Mouse (Mus musculus) intestine, embryonic 16.5 days (tissue): ENCODE measurements at regions not wholly inside any gene's neighbourhood (a gene's known extent, or its start where the extent isn't known, plus 50 kb on each side); places are given as distances from the start of the nearest gene placed in this dataset.

ENCODE experiments used
- ATAC-seq: fragments of 200-750 bp; cut with Nextera tagmentation; 2 replicates; pipeline ENCODE4 v1.8.0; 2017; ENCODE audit warnings: moderate TSS enrichment, moderate library complexity
- H3K27ac ChIP-seq: fragments of 300-500 bp; sonication (generic); 2 replicates; pipeline ENCODE4 v1.5.1; 2014; ENCODE audit warnings: mild to moderate bottlenecking, low read length
- H3K27me3 ChIP-seq: fragments of 300-500 bp; sonication (generic); replicated peaks from 2 replicates; pipeline ENCODE4 v1.6.1; 2014; ENCODE audit warnings: low read length, control low read depth, mixed read lengths; ENCODE audit not compliant: control insufficient read depth, insufficient read depth
- H3K36me3 ChIP-seq: fragments of 300-500 bp; sonication (generic); 2 replicates; pipeline ENCODE4 v1.6.1; 2014; ENCODE audit warnings: low read length, control low read depth; ENCODE audit not compliant: control insufficient read depth, insufficient read depth
- H3K4me1 ChIP-seq: fragments of 300-500 bp; sonication (generic); 2 replicates; pipeline ENCODE4 v1.6.1; 2014; ENCODE audit warnings: low read length, control low read depth, mixed read lengths; ENCODE audit not compliant: control insufficient read depth, insufficient read depth
- H3K4me2 ChIP-seq: fragments of 300-500 bp; sonication (generic); 2 replicates; pipeline ENCODE4 v1.6.1; 2014; ENCODE audit warnings: low read depth, low read length, control low read depth
- H3K4me3 ChIP-seq: fragments of 300-500 bp; sonication (generic); 2 replicates; pipeline ENCODE4 v1.5.1; 2014; ENCODE audit warnings: mild to moderate bottlenecking, low read length
- H3K9ac ChIP-seq: fragments of 300-500 bp; sonication (generic); 2 replicates; pipeline ENCODE4 v1.6.1; 2014; ENCODE audit warnings: low read depth, low read length
- H3K9me3 ChIP-seq: fragments of 300-500 bp; sonication (generic); 2 replicates; pipeline ENCODE4 v1.6.1; 2016; ENCODE audit warnings: low read length, control low read depth; ENCODE audit not compliant: control insufficient read depth
- WGBS: fragments of 180-500 bp; shearing (Covaris S2); extraction: QIAGEN DNeasy Blood & Tissue Kit; methylation state at CpG from one replicate; pipeline ENCODE4 v1.1.7; 2014; 5-methylcytosine and 5-hydroxymethylcytosine counted together

GRCm38 (mm10) chr4:131056293-131056692 is 112.1 kb downstream of the Matn1 start:
- Histone ChIP-seq H3K4me2 (no peak overlapping the region), H3K27me3 (no peaks in the 10 kb centered on the region), H3K9ac (no peak overlapping the region), H3K9me3 (no peaks in the 10 kb centered on the region), H3K36me3 (no peaks in the 10 kb centered on the region), H3K4me3 (no peak overlapping the region), H3K4me1 (no peaks in the 10 kb centered on the region), H3K27ac (no peak overlapping the region)
- 83% methylated on average over 2 of the region's 3 CpGs for WGBS
- ATAC-seq: no peak

DNA sequence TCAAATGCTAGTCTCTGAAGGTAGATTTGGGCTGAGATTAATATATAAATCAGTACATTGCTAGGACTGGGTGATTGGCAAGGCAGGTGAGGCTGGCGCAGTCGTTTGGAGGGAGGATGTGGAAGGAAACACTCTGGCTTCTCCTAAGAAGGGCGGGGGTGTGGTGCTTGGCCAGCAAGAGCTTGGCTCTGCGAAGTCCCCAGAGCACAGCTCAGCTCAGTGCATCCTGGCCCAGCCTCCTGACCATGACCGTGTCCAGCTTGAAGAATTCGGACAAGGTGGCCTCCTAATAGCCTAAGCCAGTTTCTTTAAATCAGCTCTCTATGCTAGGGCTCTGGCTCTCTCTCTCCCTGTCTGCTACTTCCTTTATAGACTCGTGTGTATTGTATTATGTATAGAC is 115.4 kb downstream of the Matn1 start:
- no peak; the same call in 1 of the 2 replicates for ATAC-seq
- Histone ChIP-seq H3K9ac (no peak overlapping the region), H3K4me3 (no peak overlapping the region), H3K4me2 (no peak overlapping the region), H3K4me1 (no peaks in the 10 kb centered on the region), H3K36me3 (no peaks in the 10 kb centered on the region), H3K27ac (no peak overlapping the region), H3K9me3 (no peaks in the 10 kb centered on the region), H3K27me3 (no peaks in the 10 kb centered on the region)
- WGBS: 48% methylated on average over 7 of the region's 7 CpGs

DNA sequence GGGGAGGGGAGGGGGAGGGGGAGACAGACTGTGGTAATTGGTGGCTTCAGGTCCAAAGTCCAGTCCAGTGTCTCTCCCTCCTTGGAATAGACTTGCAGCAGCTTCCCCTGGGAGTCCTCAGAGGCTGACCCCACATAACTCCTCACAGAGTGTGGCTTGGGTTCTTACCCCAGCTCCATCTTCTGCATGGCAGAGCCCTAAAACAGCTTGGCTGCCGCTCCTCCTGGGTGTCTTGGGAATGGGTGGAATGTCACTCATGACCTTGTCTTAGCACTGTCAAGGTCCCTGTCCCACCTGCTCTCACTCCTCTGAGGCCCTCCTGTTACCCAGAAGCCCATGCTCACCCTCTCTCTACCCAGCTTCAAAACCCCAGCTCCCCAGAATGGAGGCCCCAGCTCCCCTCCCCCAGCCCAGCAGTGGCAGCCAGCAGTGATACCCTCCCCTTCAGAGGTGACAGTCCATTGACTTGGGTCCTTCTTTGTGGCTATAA is 116.1 kb downstream of the Matn1 start:
- WGBS: 33% methylated on average over 1 of the region's 1 CpGs
- peak; percentile 60; the same call in 1 of the 2 replicates for ATAC-seq
- no peaks in the 10 kb centered on the region for H3K9me3 ChIP-seq

GRCm38 (mm10) chr4:131060706-131061105 is 116.5 kb downstream of the Matn1 start:
- no peak overlapping the region for H3K27ac ChIP-seq
- ATAC-seq: 0 out of 2 replicates have a peak, but pooled peaks have one; percentile 28
- H3K4me3 ChIP-seq: no peak overlapping the region
- WGBS: 20% methylated on average over 2 of the region's 2 CpGs
- H3K4me2 ChIP-seq: no peak overlapping the region
- no peaks in the 10 kb centered on the region for H3K9me3 ChIP-seq
- no peak overlapping the region for H3K9ac ChIP-seq
- H3K27me3 ChIP-seq: no peaks in the 10 kb centered on the region
- no peaks in the 10 kb centered on the region for H3K4me1 ChIP-seq
- H3K36me3 ChIP-seq: no peaks in the 10 kb centered on the region

More for the DNA sequence above, 116.1 kb downstream of the Matn1 start:
- Histone ChIP-seq H3K4me3 (no peak overlapping the region), H3K4me2 (no peak overlapping the region), H3K9ac (no peak overlapping the region), H3K27ac (no peak overlapping the region), H3K36me3 (no peaks in the 10 kb centered on the region), H3K4me1 (no peaks in the 10 kb centered on the region), H3K27me3 (no peaks in the 10 kb centered on the region)

GRCm38 (mm10) chr4:131062592-131062991 is 118.4 kb downstream of the Matn1 start:
- no peaks in the 10 kb centered on the region for H3K4me1 ChIP-seq
- no peak for ATAC-seq

GRCm38 (mm10) chr4:131066186-131066939 is 122.2 kb downstream of the Matn1 start:
- Histone ChIP-seq H3K9me3 (no peaks in the 10 kb centered on the region), H3K4me3 (no peak overlapping the region), H3K27ac (no peak overlapping the region), H3K27me3 (no peaks in the 10 kb centered on the region), H3K36me3 (no peaks in the 10 kb centered on the region), H3K9ac (no peak overlapping the region), H3K4me1 (no peaks in the 10 kb centered on the region), H3K4me2 (no peak overlapping the region)
- WGBS: 49% methylated on average over 8 of the region's 8 CpGs
- ATAC-seq: no peak

More at GRCm38 (mm10) chr4:131062592-131062991, 118.4 kb downstream of the Matn1 start:
- H3K4me3 ChIP-seq: no peak overlapping the region
- no peak overlapping the region for H3K27ac ChIP-seq
- no peak overlapping the region for H3K4me2 ChIP-seq
- no peak overlapping the region for H3K9ac ChIP-seq
- H3K36me3 ChIP-seq: no peaks in the 10 kb centered on the region
- no peaks in the 10 kb centered on the region for H3K27me3 ChIP-seq
- WGBS: 75% methylated on average over 4 of the region's 4 CpGs
- H3K9me3 ChIP-seq: no peaks in the 10 kb centered on the region

GRCm38 (mm10) chr4:131070566-131070965 is 126.4 kb downstream of the Matn1 start:
- no peak for ATAC-seq
- no peaks in the 10 kb centered on the region for H3K4me1 ChIP-seq
- no peak overlapping the region for H3K9ac ChIP-seq
- H3K36me3 ChIP-seq: no peaks in the 10 kb centered on the region
- H3K4me2 ChIP-seq: no peak overlapping the region
- 0 out of 2 replicates have a peak, but pooled peaks cover 2% of the 10 kb centered on the region for H3K9me3 ChIP-seq
- no peaks in the 10 kb centered on the region for H3K27me3 ChIP-seq
- H3K4me3 ChIP-seq: no peak overlapping the region
- no peak overlapping the region for H3K27ac ChIP-seq

- Histone ChIP-seq H3K4me3 (no peak overlapping the region), H3K27ac (no peak overlapping the region), H3K9me3 (0 out of 2 replicates have a peak, but pooled peaks cover 2% of the 10 kb centered on the region), H3K36me3 (no peaks in the 10 kb centered on the region), H3K9ac (no peak overlapping the region), H3K4me2 (no peak overlapping the region), H3K4me1 (no peaks in the 10 kb centered on the region), H3K27me3 (no peaks in the 10 kb centered on the region)
- 92% methylated on average over 2 of the region's 2 CpGs for WGBS
- ATAC-seq: no peak
Observed at GRCm38 (mm10) chr4:131072623-131073022, 128.4 kb downstream of the Matn1 start.

DNA sequence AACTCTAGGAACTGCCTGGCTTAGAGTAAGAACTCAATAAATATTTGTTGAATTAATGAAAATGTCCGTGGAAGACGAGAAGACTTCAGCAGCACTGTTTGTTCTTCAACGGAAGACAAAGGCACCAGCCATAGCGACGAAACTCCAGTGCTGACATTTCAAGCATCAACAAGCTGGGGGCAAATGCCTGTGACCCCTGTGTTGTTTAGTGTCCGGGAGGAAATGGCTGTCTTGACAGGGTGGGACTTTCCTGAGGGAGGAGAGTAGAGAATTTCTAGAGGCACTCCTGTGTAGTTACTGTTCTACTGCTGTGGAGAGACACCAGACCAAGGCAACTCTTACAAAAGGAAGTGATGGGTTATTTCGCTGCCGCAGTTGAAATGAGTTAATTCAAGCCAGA is 129.2 kb downstream of the Matn1 start:
- Histone ChIP-seq H3K9ac (no peak overlapping the region), H3K27me3 (no peaks in the 10 kb centered on the region), H3K36me3 (no peaks in the 10 kb centered on the region), H3K4me3 (no peak overlapping the region), H3K4me2 (no peak overlapping the region), H3K4me1 (no peaks in the 10 kb centered on the region), H3K9me3 (0 out of 2 replicates have a peak, but pooled peaks cover 2% of the 10 kb centered on the region), H3K27ac (no peak overlapping the region)
- ATAC-seq: no peak
- 34% methylated on average over 8 of the region's 8 CpGs for WGBS
